Mouse (Mus musculus): ENCODE measurements around the gene Apbb1ip. TPM values are rescaled to one million over a fixed set of nuclear protein-coding genes. Genes with fewer than 3 reads are reported as not detected.

Apbb1ip gene
- total RNA-seq, 2 experiments from 2014 or later = 6.7 to 7.3 TPM

Other genes with a start within 250 kb of the Apbb1ip start
- gene Gad2, start 151.9 kb upstream of the Apbb1ip start, total RNA-seq (2021) = not detected
- 10 to 100 TPM; 14.9 to 20.3 TPM for gene Pdss1, start 121.4 kb downstream of the Apbb1ip start, total RNA-seq (2021)